Mouse (Mus musculus): ENCODE results near the gene Syt7. TPM values are rescaled to one million over a fixed set of nuclear protein-coding genes. Genes with fewer than 3 reads are reported as not detected.
A peak's percentile ranks its signal among the peaks of the same experiment; 100 is the strongest.

Syt7 gene
- polyA plus RNA-seq, 1 experiment from 2014 or later: 4.4 TPM

GRCm38 (mm10) chr19:10473779-10474178, 84.9 kb downstream of the Syt7 start:
- Histone ChIP-seq H3K4me1 (no peaks in the 10 kb centered on the region), H3K36me3 (ENCODE audit: poor library complexity, severe bottlenecking) (no peaks in the 10 kb centered on the region), H3K4me2 (no peak overlapping the region), H3K27me3 (no peaks in the 10 kb centered on the region), H3K27ac (no peak overlapping the region), H3K9ac (no peak overlapping the region), H3K4me3 (no peak overlapping the region), H3K9me3 (replicated peaks) (no peaks in the 10 kb centered on the region)
- peak; percentile 19; the same call in 1 of the 2 replicates for ATAC-seq
- WGBS: 9% methylated on average over 6 of the region's 6 CpGs

GRCm38 (mm10) chr19:10479541-10479940, 90.7 kb downstream of the Syt7 start:
- H3K9ac ChIP-seq: no peak overlapping the region

DNA sequence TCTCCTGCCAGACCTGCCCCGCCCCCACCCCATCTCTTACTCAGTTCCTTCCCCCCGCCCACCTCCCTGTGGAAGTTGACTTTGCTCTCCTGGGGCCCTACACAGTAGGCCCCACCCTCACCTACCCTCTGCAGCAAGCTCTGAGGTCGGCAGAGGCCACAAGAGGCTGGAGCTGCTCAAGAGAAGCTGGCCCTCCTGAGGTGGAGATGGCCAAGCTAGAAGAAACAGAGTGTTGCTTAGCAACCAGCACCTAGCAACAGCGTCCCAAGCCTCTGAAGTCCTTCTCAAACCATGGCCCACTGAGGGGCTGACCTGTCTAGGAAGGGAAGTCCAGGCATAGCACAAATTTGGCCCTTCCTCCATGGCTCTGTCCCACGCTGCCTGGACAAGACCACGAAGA, 93.8 kb downstream of the Syt7 start, which contains the start of gene Ppp1r32:
TSS of gene Ppp1r32 (minus strand) at position 226 of the 400 bp plus-strand sequence.
- H3K9ac ChIP-seq: no peak within 1 kb of the TSS
- no peak within 1 kb of the TSS for H3K27ac ChIP-seq
- 20% methylated on average over 6 of the region's 6 CpGs for WGBS
- peak; percentile 68 for ATAC-seq
- H3K36me3 ChIP-seq (ENCODE audit: poor library complexity, severe bottlenecking): no peaks in the 10 kb centered on the region
- no peaks in the 10 kb centered on the region for H3K9me3 ChIP-seq (replicated peaks)
- H3K4me2 ChIP-seq: no peak within 1 kb of the TSS
- H3K4me3 ChIP-seq: no peak within 1 kb of the TSS
- no peaks in the 10 kb centered on the region; the same call in 1 of the 2 replicates for H3K27me3 ChIP-seq
- peaks cover 9% of the 10 kb centered on the region for H3K4me1 ChIP-seq

More at GRCm38 (mm10) chr19:10479541-10479940, 90.7 kb downstream of the Syt7 start:
- H3K9me3 ChIP-seq (replicated peaks): no peaks in the 10 kb centered on the region
- no peaks in the 10 kb centered on the region for H3K27me3 ChIP-seq
- 66% methylated on average over 4 of the region's 4 CpGs for WGBS
- ATAC-seq: no peak
- H3K4me3 ChIP-seq: no peak overlapping the region
- peaks cover 9% of the 10 kb centered on the region for H3K4me1 ChIP-seq
- H3K4me2 ChIP-seq: no peak overlapping the region
- H3K27ac ChIP-seq: no peak overlapping the region
- no peaks in the 10 kb centered on the region for H3K36me3 ChIP-seq (ENCODE audit: poor library complexity, severe bottlenecking)

DNA sequence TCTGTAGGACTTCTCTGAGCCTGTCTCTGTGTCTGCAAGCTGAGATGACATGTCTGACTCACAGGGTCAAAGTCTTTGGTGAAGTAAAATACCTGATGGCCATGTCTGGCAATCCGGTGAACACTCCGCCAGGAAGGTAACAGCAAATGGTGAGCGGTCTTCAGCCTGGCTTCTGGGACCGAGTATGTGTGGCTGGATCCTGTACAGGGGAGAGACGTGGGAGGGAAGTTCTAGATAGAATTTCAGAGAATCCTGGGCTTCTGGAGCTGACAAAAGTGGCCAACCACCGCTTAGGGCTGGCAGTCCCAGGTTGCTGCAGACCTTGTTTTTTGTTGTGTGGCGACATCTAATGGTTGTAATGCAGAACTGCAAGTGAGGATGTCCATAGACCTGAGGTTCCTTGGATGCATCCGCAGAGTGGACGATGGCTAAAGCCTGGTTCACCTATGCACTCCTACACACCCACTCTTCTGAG, 97.4 kb downstream of the Syt7 start:
- Histone ChIP-seq H3K27me3 (no peaks in the 10 kb centered on the region; the same call in 1 of the 2 replicates), H3K9ac (no peak overlapping the region), H3K9me3 (replicated peaks) (no peaks in the 10 kb centered on the region), H3K36me3 (ENCODE audit: poor library complexity, severe bottlenecking) (no peaks in the 10 kb centered on the region), H3K4me2 (no peak overlapping the region), H3K4me1 (peaks cover 9% of the 10 kb centered on the region), H3K4me3 (no peak overlapping the region), H3K27ac (no peak overlapping the region)
- WGBS: 23% methylated on average over 9 of the region's 9 CpGs
- ATAC-seq: peak; percentile 68

GRCm38 (mm10) chr19:10495670-10496069, 106.8 kb downstream of the Syt7 start:
- WGBS: 91% methylated on average over 1 of the region's 1 CpGs
- peaks cover 14% of the 10 kb centered on the region for H3K36me3 ChIP-seq (ENCODE audit: poor library complexity, severe bottlenecking)
- H3K27me3 ChIP-seq: no peaks in the 10 kb centered on the region
- no peak overlapping the region for H3K4me2 ChIP-seq
- no peak overlapping the region for H3K4me3 ChIP-seq
- H3K9me3 ChIP-seq (replicated peaks): no peaks in the 10 kb centered on the region
- no peak overlapping the region for H3K9ac ChIP-seq
- H3K27ac ChIP-seq: no peak overlapping the region
- H3K4me1 ChIP-seq: no peaks in the 10 kb centered on the region
- ATAC-seq: no peak

DNA sequence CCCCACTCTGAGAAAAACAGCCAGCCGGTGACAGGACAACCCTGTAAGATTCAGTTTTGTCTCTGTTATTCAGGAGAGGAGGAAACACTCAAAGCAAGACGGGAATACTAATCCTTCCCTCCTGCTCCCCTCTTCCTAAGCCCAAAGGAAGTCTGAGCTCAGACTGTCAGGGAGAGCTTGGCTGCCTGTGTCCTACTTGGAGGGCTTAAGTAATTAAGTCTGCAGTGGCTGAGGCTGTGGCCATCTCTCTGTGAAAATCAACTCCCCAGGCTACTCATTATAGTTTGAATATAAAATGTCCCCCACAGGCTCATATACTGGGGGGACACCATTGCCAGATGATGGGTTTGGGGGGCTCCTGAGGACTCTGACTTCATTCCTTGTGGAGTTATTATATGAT, 108.1 kb downstream of the Syt7 start:
- ATAC-seq: no peak
- H3K4me3 ChIP-seq: no peak overlapping the region
- no peaks in the 10 kb centered on the region for H3K4me1 ChIP-seq
- no peaks in the 10 kb centered on the region for H3K27me3 ChIP-seq
- no peaks in the 10 kb centered on the region for H3K9me3 ChIP-seq (replicated peaks)
- H3K27ac ChIP-seq: no peak overlapping the region
- no peak overlapping the region for H3K9ac ChIP-seq
- no peak overlapping the region for H3K4me2 ChIP-seq
- peaks cover 27% of the 10 kb centered on the region for H3K36me3 ChIP-seq (ENCODE audit: poor library complexity, severe bottlenecking)
- WGBS: 49% methylated on average over 2 of the region's 2 CpGs

GRCm38 (mm10) chr19:10497512-10498160, 108.7 kb downstream of the Syt7 start:
- Histone ChIP-seq H3K27ac (no peak overlapping the region), H3K4me2 (no peak overlapping the region), H3K4me1 (no peaks in the 10 kb centered on the region), H3K9ac (no peak overlapping the region), H3K27me3 (no peaks in the 10 kb centered on the region), H3K4me3 (no peak overlapping the region), H3K9me3 (replicated peaks) (no peaks in the 10 kb centered on the region), H3K36me3 (ENCODE audit: poor library complexity, severe bottlenecking) (peaks cover 31% of the 10 kb centered on the region)
- 67% methylated on average over 8 of the region's 8 CpGs for WGBS
- no peak for ATAC-seq

- H3K4me2 ChIP-seq: no peak overlapping the region
- H3K36me3 ChIP-seq (ENCODE audit: poor library complexity, severe bottlenecking): peaks cover 47% of the 10 kb centered on the region
Measured at GRCm38 (mm10) chr19:10500581-10500980, 111.7 kb downstream of the Syt7 start.

GRCm38 (mm10) chr19:10502571-10502970, 113.7 kb downstream of the Syt7 start:
- H3K4me3 ChIP-seq: no peak overlapping the region
- no peak overlapping the region for H3K4me2 ChIP-seq
- under 1% methylated on average over 4 of the region's 4 CpGs for WGBS
- H3K27me3 ChIP-seq: no peaks in the 10 kb centered on the region
- H3K27ac ChIP-seq: no peak overlapping the region
- no peaks in the 10 kb centered on the region for H3K9me3 ChIP-seq (replicated peaks)
- H3K9ac ChIP-seq: no peak overlapping the region
- peaks cover 61% of the 10 kb centered on the region for H3K36me3 ChIP-seq (ENCODE audit: poor library complexity, severe bottlenecking)
- peak; percentile 73; the same call in 1 of the 2 replicates for ATAC-seq
- H3K4me1 ChIP-seq: no peaks in the 10 kb centered on the region

More at GRCm38 (mm10) chr19:10500581-10500980, 111.7 kb downstream of the Syt7 start:
- Histone ChIP-seq H3K27ac (no peak overlapping the region), H3K9me3 (replicated peaks) (no peaks in the 10 kb centered on the region), H3K4me1 (no peaks in the 10 kb centered on the region), H3K27me3 (no peaks in the 10 kb centered on the region), H3K9ac (no peak overlapping the region), H3K4me3 (no peak overlapping the region)
- no peak for ATAC-seq
- WGBS: 97% methylated on average over 8 of the region's 8 CpGs

Other genes starting within 250 kb of the Syt7 start
- 148 and 172 TPM in 2 replicates for gene Fads1, start 206.2 kb upstream of the Syt7 start, polyA plus RNA-seq (2015; fragmentation: Nextera tagmentation; extraction: Ambion mirVana)
- 408 and 447 TPM in 2 replicates for gene Tmem258, start 185.1 kb upstream of the Syt7 start, polyA plus RNA-seq (2015; fragmentation: Nextera tagmentation; extraction: Ambion mirVana)
- gene Fen1, start 184.9 kb upstream of the Syt7 start, polyA plus RNA-seq (2015; fragmentation: Nextera tagmentation; extraction: Ambion mirVana): 98.8 and 104 TPM in 2 replicates
- gene Myrf, start 148.3 kb upstream of the Syt7 start, polyA plus RNA-seq (2015; fragmentation: Nextera tagmentation; extraction: Ambion mirVana): 0.22 and 0.31 TPM in 2 replicates
- 3.2 TPM in 2 replicates for gene Dagla, start 84.2 kb upstream of the Syt7 start, polyA plus RNA-seq (2015; fragmentation: Nextera tagmentation; extraction: Ambion mirVana)
- 0.25 and 0.40 TPM in 2 replicates for gene Lrrc10b, start 68.4 kb downstream of the Syt7 start, polyA plus RNA-seq (2015; fragmentation: Nextera tagmentation; extraction: Ambion mirVana)
- gene Ppp1r32, start 93.8 kb downstream of the Syt7 start, polyA plus RNA-seq (2015; fragmentation: Nextera tagmentation; extraction: Ambion mirVana): 1.5 and 1.9 TPM in 2 replicates
- 50.6 and 54.3 TPM in 2 replicates for gene Cpsf7, start 136.2 kb downstream of the Syt7 start, polyA plus RNA-seq (2015; fragmentation: Nextera tagmentation; extraction: Ambion mirVana)
- 60.6 and 61.2 TPM in 2 replicates for gene Sdhaf2, start 137.1 kb downstream of the Syt7 start, polyA plus RNA-seq (2015; fragmentation: Nextera tagmentation; extraction: Ambion mirVana)
- 50.8 and 61.6 TPM in 2 replicates for gene Tmem216, start 167.1 kb downstream of the Syt7 start, polyA plus RNA-seq (2015; fragmentation: Nextera tagmentation; extraction: Ambion mirVana)
- gene Cyb561a3, start 188.1 kb downstream of the Syt7 start, polyA plus RNA-seq (2015; fragmentation: Nextera tagmentation; extraction: Ambion mirVana): 14.3 and 15.5 TPM in 2 replicates
- gene Tmem138, start 188.3 kb downstream of the Syt7 start, polyA plus RNA-seq (2015; fragmentation: Nextera tagmentation; extraction: Ambion mirVana): 44.7 and 50.4 TPM in 2 replicates
- gene Ddb1, start 216.2 kb downstream of the Syt7 start, polyA plus RNA-seq (2015; fragmentation: Nextera tagmentation; extraction: Ambion mirVana): 278 and 318 TPM in 2 replicates
- 19.8 and 24.2 TPM in 2 replicates for gene Tkfc, start 216.6 kb downstream of the Syt7 start, polyA plus RNA-seq (2015; fragmentation: Nextera tagmentation; extraction: Ambion mirVana)
- gene Vwce, start 245.1 kb downstream of the Syt7 start, polyA plus RNA-seq (2015; fragmentation: Nextera tagmentation; extraction: Ambion mirVana): 0.27 and 0.91 TPM in 2 replicates

Data from forebrain, embryonic 13.5 days (tissue).